Mouse (Mus musculus) intestine, embryonic 16.5 days (tissue): ENCODE measurements around the gene Emg1. TPM values are rescaled to one million over a fixed set of nuclear protein-coding genes. Genes with fewer than 3 reads are reported as not detected.

Experiments
- ATAC-seq: fragments of 200-750 bp; cut with Nextera tagmentation; 2 replicates; pipeline ENCODE4 v1.8.0; 2017; ENCODE audit warnings: moderate TSS enrichment, moderate library complexity
- H3K27ac ChIP-seq: fragments of 300-500 bp; sonication (generic); 2 replicates; pipeline ENCODE4 v1.5.1; 2014; ENCODE audit warnings: mild to moderate bottlenecking, low read length
- H3K27me3 ChIP-seq: fragments of 300-500 bp; sonication (generic); replicated peaks from 2 replicates; pipeline ENCODE4 v1.6.1; 2014; ENCODE audit warnings: low read length, control low read depth, mixed read lengths; ENCODE audit not compliant: control insufficient read depth, insufficient read depth
- H3K36me3 ChIP-seq: fragments of 300-500 bp; sonication (generic); 2 replicates; pipeline ENCODE4 v1.6.1; 2014; ENCODE audit warnings: low read length, control low read depth; ENCODE audit not compliant: control insufficient read depth, insufficient read depth
- H3K4me1 ChIP-seq: fragments of 300-500 bp; sonication (generic); 2 replicates; pipeline ENCODE4 v1.6.1; 2014; ENCODE audit warnings: low read length, control low read depth, mixed read lengths; ENCODE audit not compliant: control insufficient read depth, insufficient read depth
- H3K4me2 ChIP-seq: fragments of 300-500 bp; sonication (generic); 2 replicates; pipeline ENCODE4 v1.6.1; 2014; ENCODE audit warnings: low read depth, low read length, control low read depth
- H3K4me3 ChIP-seq: fragments of 300-500 bp; sonication (generic); 2 replicates; pipeline ENCODE4 v1.5.1; 2014; ENCODE audit warnings: mild to moderate bottlenecking, low read length
- H3K9ac ChIP-seq: fragments of 300-500 bp; sonication (generic); 2 replicates; pipeline ENCODE4 v1.6.1; 2014; ENCODE audit warnings: low read depth, low read length
- H3K9me3 ChIP-seq: fragments of 300-500 bp; sonication (generic); 2 replicates; pipeline ENCODE4 v1.6.1; 2016; ENCODE audit warnings: low read length, control low read depth; ENCODE audit not compliant: control insufficient read depth
- WGBS: fragments of 180-500 bp; shearing (Covaris S2); extraction: QIAGEN DNeasy Blood & Tissue Kit; methylation state at CpG from one replicate; pipeline ENCODE4 v1.1.7; 2014; 5-methylcytosine and 5-hydroxymethylcytosine counted together
- polyA plus RNA-seq: library from polyadenylated mRNA; unstranded; fragments of >200 nt; fragmentation: Nextera tagmentation; extraction: Ambion mirVana; gene quantifications from 2 replicates; pipeline ENCODE4 v1.2.1, GENCODE M21; 2015

Gene Emg1
- polyA plus RNA-seq, 1 experiment from 2014 or later = 222 TPM

DNA sequence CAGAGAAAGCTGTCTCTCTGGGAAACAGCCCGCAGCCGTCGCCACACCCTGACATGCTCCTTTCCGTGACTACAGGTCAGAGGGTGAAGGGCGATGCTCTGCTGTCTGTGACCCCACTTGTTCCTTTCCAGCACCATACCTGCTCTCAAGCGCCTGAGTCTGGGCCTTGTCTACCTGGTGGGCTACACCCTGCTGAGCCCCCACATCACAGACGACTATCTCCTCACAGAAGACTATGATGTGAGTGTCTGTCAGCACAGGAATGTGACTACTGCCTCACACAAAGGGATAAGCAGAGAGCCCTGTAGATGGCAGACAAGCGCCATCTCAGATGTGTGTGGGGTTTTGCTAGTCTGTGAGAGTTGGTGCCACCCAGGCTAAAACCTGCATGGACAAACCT is 10.6 kb downstream of the Emg1 start:
- peaks cover 21% of the 10 kb centered on the region for H3K36me3 ChIP-seq
- no peak overlapping the region for H3K4me2 ChIP-seq
- H3K27me3 ChIP-seq = no peaks in the 10 kb centered on the region
- H3K4me3 ChIP-seq = no peak overlapping the region
- H3K9me3 ChIP-seq = no peaks in the 10 kb centered on the region
- no peaks in the 10 kb centered on the region; the same call in 1 of the 2 replicates for H3K4me1 ChIP-seq
- ATAC-seq = no peak
- H3K9ac ChIP-seq = no peak overlapping the region
- WGBS = 80% methylated on average over 8 of the region's 8 CpGs
- no peak overlapping the region; the same call in 1 of the 2 replicates for H3K27ac ChIP-seq

GRCm38 (mm10) chr6:124699962-124700610 is 11.9 kb downstream of the Emg1 start:
- no peak overlapping the region for H3K4me2 ChIP-seq
- H3K9me3 ChIP-seq = no peaks in the 10 kb centered on the region
- H3K27ac ChIP-seq = 0 out of 2 replicates have a peak overlapping the region, but pooled peaks have one; percentile 1
- peaks cover 19% of the 10 kb centered on the region for H3K36me3 ChIP-seq
- H3K9ac ChIP-seq = no peak overlapping the region
- H3K4me3 ChIP-seq = no peak overlapping the region
- no peaks in the 10 kb centered on the region for H3K27me3 ChIP-seq
- no peaks in the 10 kb centered on the region; the same call in 1 of the 2 replicates for H3K4me1 ChIP-seq
- WGBS = 77% methylated on average over 10 of the region's 11 CpGs
- peak; percentile 41 for ATAC-seq

DNA sequence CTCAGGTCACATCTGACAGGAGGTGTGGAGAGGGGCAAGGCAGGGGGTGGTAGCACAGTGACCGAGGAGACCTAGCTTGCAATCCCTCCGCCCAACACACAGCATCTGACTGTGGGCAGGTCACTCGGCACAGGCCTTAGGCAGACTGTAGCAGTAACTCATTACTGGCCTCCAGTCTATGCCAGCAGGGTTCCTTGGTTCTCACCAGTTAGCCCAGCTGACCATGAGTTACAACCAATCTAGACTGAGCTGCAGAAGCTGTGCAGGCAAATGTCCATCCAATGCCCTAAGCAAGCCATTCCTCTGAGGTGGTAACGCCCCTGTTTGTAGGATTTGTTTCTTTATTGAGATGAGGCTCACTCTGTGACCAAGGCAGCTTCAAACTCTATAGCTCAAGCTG is 12.6 kb downstream of the Emg1 start:
- no peak for ATAC-seq
- Histone ChIP-seq H3K4me3 (no peak overlapping the region), H3K9ac (no peak overlapping the region), H3K27ac (no peak overlapping the region), H3K4me1 (peaks cover 5% of the 10 kb centered on the region), H3K9me3 (no peaks in the 10 kb centered on the region), H3K27me3 (no peaks in the 10 kb centered on the region), H3K36me3 (peaks cover 15% of the 10 kb centered on the region), H3K4me2 (no peak overlapping the region)
- WGBS = 89% methylated on average over 4 of the region's 4 CpGs

DNA sequence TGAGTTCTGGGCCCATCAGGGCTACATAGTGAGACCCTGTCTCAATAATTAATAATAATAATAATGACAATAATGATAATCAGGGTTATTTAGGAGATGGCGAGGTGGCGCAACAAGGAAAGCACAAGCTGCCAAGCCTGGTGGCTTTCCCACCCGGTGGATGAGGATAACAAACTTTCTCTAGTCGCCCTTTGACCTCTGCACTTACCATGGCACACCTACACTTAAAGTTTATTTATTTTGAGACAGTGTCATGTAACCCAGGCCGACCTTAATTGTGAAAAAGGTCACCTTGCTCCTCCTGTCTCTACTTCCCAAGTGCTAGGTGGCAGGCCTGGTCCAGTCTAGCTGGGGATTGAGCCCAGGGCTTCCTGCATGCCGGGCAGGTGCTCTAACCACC is 13.2 kb downstream of the Emg1 start:
- Histone ChIP-seq H3K36me3 (peaks cover 15% of the 10 kb centered on the region; the same call in 1 of the 2 replicates), H3K4me3 (no peak overlapping the region), H3K27me3 (no peaks in the 10 kb centered on the region), H3K9ac (no peak overlapping the region), H3K27ac (no peak overlapping the region), H3K4me2 (no peak overlapping the region), H3K9me3 (no peaks in the 10 kb centered on the region), H3K4me1 (peaks cover 11% of the 10 kb centered on the region)
- no peak for ATAC-seq
- WGBS = 73% methylated on average over 6 of the region's 6 CpGs

- no peak for ATAC-seq
- Histone ChIP-seq H3K4me2 (no peak overlapping the region), H3K4me1 (peaks cover 23% of the 10 kb centered on the region), H3K9ac (no peak overlapping the region), H3K4me3 (no peak overlapping the region), H3K36me3 (no peaks in the 10 kb centered on the region), H3K27me3 (no peaks in the 10 kb centered on the region), H3K27ac (no peak overlapping the region), H3K9me3 (no peaks in the 10 kb centered on the region)
- WGBS = 89% methylated on average over 7 of the region's 7 CpGs
Observed at GRCm38 (mm10) chr6:124696441-124697150, 15.4 kb downstream of the Emg1 start.

- H3K27me3 ChIP-seq = no peaks in the 10 kb centered on the region
- ATAC-seq = peak; percentile 68
- no peak overlapping the region for H3K4me2 ChIP-seq
- H3K4me3 ChIP-seq = no peak overlapping the region
- H3K9me3 ChIP-seq = no peaks in the 10 kb centered on the region
- H3K9ac ChIP-seq = peak overlapping the region; percentile 49
- H3K4me1 ChIP-seq = peaks cover 23% of the 10 kb centered on the region
- peak overlapping the region; percentile 82 for H3K27ac ChIP-seq
- 69% methylated on average over 15 of the region's 15 CpGs for WGBS
- no peaks in the 10 kb centered on the region for H3K36me3 ChIP-seq
Observed at GRCm38 (mm10) chr6:124694166-124694955, 17.6 kb downstream of the Emg1 start.

GRCm38 (mm10) chr6:124693243-124693981 is 18.6 kb downstream of the Emg1 start:
- no peaks in the 10 kb centered on the region for H3K9me3 ChIP-seq
- H3K4me1 ChIP-seq = peaks cover 23% of the 10 kb centered on the region
- H3K36me3 ChIP-seq = no peaks in the 10 kb centered on the region
- 0 out of 2 replicates have a peak overlapping the region, but pooled peaks have one; percentile 49 for H3K9ac ChIP-seq
- ATAC-seq = peak; percentile 80
- H3K4me2 ChIP-seq = no peak overlapping the region
- H3K4me3 ChIP-seq = no peak overlapping the region
- 50% methylated on average over 15 of the region's 15 CpGs for WGBS
- H3K27ac ChIP-seq = peak overlapping the region; percentile 82
- no peaks in the 10 kb centered on the region for H3K27me3 ChIP-seq

- Histone ChIP-seq H3K4me3 (no peak overlapping the region), H3K27ac (no peak overlapping the region), H3K27me3 (no peaks in the 10 kb centered on the region), H3K4me2 (no peak overlapping the region), H3K9me3 (no peaks in the 10 kb centered on the region), H3K9ac (no peak overlapping the region), H3K36me3 (no peaks in the 10 kb centered on the region), H3K4me1 (peaks cover 34% of the 10 kb centered on the region)
- 91% methylated on average over 3 of the region's 3 CpGs for WGBS
- no peak for ATAC-seq
Observed at GRCm38 (mm10) chr6:124690517-124690916, 21.5 kb downstream of the Emg1 start.

GRCm38 (mm10) chr6:124689011-124689410 is 23.0 kb downstream of the Emg1 start:
- no peak overlapping the region for H3K9ac ChIP-seq
- no peak overlapping the region for H3K4me3 ChIP-seq
- peaks cover 26% of the 10 kb centered on the region for H3K4me1 ChIP-seq
- no peak overlapping the region for H3K27ac ChIP-seq
- ATAC-seq = no peak
- H3K4me2 ChIP-seq = no peak overlapping the region
- 90% methylated on average over 3 of the region's 3 CpGs for WGBS
- H3K36me3 ChIP-seq = no peaks in the 10 kb centered on the region
- H3K9me3 ChIP-seq = no peaks in the 10 kb centered on the region
- H3K27me3 ChIP-seq = no peaks in the 10 kb centered on the region
